Mouse (Mus musculus): Measurements from ENCODE around the gene Ctnnd2. TPM values are rescaled to one million over a fixed set of nuclear protein-coding genes. Genes with fewer than 3 reads are reported as not detected.

The Ctnnd2 gene
- total RNA-seq, 2 experiments from 2014 or later = 223 to 229 TPM

DNA sequence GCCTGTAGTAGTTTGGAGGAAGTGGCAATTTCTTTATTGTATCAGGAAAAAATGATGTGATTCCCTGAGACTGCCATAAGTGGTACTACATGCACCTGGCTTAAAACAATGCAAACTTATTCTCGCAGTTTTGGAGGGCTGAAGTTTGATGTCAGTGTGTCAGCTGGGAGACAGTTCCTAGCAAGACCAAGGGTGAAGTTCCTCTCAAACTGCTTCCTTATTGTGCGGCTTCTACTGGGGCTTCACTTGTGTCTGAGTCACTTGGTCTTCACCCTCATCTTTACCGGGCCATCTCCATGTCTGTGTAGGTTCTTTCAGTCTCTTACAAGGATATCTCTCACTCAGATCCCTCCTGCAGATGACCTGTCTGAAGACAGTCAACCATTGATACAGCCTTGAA, 444.5 kb downstream of the Ctnnd2 start:
- no peak for TF ChIP-seq CTCF (conservative IDR thresholded peaks at IDR 0.05)
- no peak for DNase-seq (ENCODE audit: low spot score in 2 of 2)
- Histone ChIP-seq H3K27ac (no peak overlapping the region), H3K4me3 (no peak overlapping the region)

DNA sequence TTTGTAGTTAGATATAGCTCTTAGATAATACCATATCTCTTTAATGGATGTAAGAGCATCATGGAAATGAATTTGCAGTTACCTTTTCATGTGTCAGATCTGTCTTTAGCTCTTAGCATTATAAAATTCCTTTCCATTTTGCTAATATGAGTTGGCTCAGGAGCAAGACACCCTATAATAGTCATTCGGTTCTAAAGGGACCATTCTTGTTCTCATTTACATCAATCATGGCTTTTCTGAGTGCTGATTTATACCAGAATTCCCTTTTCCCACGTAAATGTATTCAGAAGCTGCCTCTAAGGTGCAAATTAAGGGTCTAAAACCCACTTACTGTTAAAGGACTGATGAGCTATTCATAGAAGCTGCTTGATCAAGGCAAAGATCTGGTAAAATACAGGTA, 445.5 kb downstream of the Ctnnd2 start:
- TF ChIP-seq CTCF (conservative IDR thresholded peaks at IDR 0.05) = no peak
- Histone ChIP-seq H3K27ac (no peak overlapping the region), H3K4me3 (no peak overlapping the region)
- DNase-seq (ENCODE audit: low spot score in 2 of 2) = no peak

DNA sequence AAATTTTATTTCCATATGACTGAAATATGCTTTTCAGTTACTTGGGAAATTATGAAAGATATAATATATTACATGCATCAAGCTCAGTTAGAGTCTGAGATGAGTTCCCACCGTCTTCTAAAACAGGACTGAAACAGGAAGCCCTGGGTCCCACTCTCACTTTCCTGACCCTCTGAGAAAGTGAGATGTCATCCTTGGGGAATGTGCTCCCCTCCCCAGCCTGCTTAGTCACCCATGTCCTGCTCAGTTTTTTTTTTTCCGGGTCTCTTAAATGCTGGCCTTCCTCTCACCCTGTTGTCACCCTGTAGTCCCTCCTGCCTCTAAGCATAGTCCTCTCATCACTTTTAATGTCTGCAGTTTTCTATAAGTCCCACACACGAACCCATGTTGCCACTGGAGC, 456.1 kb downstream of the Ctnnd2 start:
- Histone ChIP-seq H3K4me3 (no peak overlapping the region), H3K27ac (no peak overlapping the region)
- no peak for DNase-seq (ENCODE audit: low spot score in 2 of 2)
- TF ChIP-seq CTCF (conservative IDR thresholded peaks at IDR 0.05) = no peak

DNA sequence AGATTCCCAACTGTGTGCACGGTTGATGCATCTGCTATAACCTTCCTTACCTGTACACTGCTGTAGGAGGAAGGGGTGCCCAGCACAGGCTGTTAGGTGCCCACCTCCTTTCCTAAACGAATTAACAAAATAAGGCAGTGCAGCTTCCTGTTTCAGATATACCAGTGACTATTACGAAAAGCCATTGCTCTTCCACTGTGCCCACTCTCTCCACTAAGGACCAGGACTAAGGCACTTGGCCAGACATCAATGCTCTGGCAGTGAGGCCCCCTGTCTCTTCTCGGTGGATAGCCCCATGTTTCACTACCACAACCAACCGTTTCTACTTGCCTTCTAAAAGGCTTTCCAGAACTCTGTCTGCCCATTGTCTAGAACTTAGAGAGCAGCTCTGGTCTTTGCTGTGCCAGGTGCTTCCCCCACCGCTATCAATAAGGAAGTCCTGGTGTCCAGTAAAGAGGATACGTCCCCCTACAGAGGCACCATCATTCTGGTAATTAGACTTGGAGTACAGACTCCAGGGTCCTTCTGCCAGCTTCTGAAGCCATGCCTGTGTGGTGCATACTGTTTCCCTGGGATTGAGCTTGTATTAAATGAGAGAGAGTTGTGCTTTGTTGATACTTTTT, 459.8 kb downstream of the Ctnnd2 start:
- no peak overlapping the region for H3K4me3 ChIP-seq
- TF ChIP-seq CTCF (conservative IDR thresholded peaks at IDR 0.05) = no peak
- no peak overlapping the region for H3K27ac ChIP-seq
- no peak for DNase-seq (ENCODE audit: low spot score in 2 of 2)

DNA sequence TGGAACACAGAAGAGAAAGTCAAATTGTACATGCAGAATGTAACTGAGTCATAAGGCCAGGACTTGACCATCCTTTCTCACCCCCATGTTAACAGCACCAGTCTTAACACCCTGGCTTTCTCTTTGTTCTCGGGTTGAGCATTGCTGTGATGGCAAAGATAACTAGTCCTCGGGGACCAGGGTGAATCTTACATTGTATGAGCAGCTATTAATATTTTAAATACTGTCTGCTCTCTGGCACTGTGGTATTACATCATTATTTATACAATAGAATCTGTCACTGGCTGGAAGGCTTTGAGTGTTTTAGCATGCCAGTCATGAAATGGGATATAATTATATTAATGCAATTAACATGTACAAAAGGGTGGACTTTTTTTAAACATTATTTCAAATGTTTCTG, 461.5 kb downstream of the Ctnnd2 start:
- no peak for TF ChIP-seq CTCF (conservative IDR thresholded peaks at IDR 0.05)
- Histone ChIP-seq H3K27ac (no peak overlapping the region), H3K4me3 (no peak overlapping the region)
- no peak for DNase-seq (ENCODE audit: low spot score in 2 of 2)

DNA sequence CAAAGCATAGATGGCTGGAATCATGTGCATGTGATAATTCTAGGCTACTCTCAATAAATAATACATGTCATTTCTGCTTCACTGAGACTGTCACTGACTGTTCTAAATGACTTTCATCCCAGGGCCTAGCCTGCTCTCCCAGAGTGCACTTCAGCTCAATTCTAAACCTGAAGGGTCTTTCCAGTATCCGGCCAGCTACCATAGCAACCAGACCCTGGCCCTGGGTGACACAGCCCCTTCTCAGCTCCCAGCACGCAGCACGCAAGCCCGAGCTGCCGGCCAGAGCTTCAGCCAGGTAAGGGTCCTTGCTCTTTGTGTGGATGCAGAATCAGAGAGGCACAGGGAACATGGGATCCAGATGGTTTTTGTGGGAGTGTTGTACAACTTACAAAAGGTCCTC, 462.1 kb downstream of the Ctnnd2 start:
- no peak for TF ChIP-seq CTCF (conservative IDR thresholded peaks at IDR 0.05)
- H3K27ac ChIP-seq = no peak overlapping the region
- no peak overlapping the region for H3K4me3 ChIP-seq
- DNase-seq (ENCODE audit: low spot score in 2 of 2) = no peak

DNA sequence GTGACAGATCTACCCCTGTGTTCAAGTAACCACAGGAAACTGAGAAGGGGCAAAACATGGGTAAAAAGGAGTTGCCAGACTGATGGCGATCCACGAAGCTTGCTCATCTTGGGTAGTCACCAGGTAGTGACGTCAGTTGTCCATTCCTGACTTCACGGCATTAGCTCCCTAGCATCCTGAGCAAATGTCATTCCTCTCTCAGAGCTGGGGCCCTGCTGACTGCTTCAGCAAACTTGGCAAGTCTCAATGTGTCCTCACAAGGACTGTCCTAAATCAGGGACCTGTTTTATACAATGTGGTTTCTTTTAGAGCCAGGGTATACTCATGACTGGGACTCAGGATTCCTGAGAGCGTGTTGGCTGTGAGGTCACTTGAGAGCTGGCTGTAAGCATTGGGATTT, 468.3 kb downstream of the Ctnnd2 start:
- TF ChIP-seq CTCF (conservative IDR thresholded peaks at IDR 0.05) = no peak
- no peak for DNase-seq (ENCODE audit: low spot score in 2 of 2)
- Histone ChIP-seq H3K4me3 (no peak overlapping the region), H3K27ac (no peak overlapping the region)

DNA sequence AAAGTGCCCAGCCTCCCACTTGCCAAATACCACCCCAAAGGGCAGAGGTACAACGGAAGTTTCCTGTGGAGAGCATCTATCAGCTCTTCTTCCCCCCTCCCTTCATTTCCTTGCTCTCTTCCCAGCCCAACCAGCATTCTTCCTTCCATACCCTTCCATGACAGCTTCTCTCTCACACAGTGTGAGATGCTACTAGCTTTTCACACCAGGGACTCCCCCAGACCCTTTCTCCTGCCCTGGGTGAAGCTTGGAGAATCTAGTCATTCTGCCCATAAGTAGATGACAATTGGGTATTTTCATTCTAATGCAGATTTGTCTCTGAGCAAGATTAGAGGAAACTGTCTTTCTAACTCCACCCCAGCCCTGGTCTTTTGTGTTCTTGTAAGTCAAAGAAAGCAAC, 473.3 kb downstream of the Ctnnd2 start:
- DNase-seq (ENCODE audit: low spot score in 2 of 2) = no peak
- peak overlapping the region; percentile 5; the same call in 1 of the 2 replicates for H3K27ac ChIP-seq
- no peak for TF ChIP-seq CTCF (conservative IDR thresholded peaks at IDR 0.05)
- no peak overlapping the region for H3K4me3 ChIP-seq

DNA sequence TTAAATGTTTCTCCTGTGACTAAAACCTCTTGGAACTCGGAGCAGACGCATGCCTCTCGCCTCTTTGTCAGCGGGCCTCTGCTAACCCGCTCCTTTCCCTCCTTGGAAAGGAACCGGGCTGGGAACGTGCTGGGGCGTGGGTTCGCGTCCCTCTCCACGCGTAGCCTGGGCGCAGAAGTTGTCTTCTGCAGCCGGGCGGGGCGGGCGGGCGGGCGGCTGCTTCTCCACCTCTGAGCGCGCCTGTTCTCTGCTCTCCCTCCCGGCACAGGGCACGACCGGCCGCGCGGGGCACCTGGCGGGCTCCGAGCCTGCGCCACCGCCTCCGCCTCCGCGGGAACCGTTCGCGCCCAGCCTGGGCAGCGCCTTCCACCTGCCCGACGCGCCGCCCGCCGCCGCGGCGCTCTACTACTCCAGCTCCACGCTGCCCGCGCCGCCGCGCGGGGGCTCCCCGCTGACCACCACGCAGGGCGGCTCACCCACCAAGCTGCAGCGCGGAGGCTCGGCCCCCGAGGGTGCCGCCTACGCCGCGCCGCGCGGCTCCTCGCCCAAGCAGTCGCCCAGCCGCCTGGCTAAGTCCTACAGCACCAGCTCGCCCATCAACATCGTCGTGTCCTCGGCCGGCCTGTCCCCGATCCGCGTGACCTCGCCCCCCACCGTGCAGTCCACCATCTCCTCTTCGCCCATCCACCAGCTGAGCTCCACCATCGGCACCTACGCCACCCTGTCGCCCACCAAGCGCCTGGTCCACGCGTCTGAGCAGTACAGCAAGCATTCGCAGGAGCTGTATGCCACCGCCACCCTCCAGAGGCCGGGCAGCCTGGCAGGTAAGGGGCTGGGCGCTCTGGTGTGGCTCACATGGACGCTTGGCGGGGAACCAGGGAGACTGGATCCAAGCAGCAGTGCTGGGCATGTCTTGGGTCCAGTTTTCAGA, 474.4 kb downstream of the Ctnnd2 start:
- TF ChIP-seq CTCF (conservative IDR thresholded peaks at IDR 0.05) = 0 out of 2 replicates have a peak, but pooled peaks have one; percentile 5
- H3K27ac ChIP-seq = peak overlapping the region; percentile 85
- peak in 1 of 2 experiments; percentile 17 for DNase-seq (ENCODE audit: low spot score in 2 of 2)
- peak overlapping the region; percentile 60 for H3K4me3 ChIP-seq

DNA sequence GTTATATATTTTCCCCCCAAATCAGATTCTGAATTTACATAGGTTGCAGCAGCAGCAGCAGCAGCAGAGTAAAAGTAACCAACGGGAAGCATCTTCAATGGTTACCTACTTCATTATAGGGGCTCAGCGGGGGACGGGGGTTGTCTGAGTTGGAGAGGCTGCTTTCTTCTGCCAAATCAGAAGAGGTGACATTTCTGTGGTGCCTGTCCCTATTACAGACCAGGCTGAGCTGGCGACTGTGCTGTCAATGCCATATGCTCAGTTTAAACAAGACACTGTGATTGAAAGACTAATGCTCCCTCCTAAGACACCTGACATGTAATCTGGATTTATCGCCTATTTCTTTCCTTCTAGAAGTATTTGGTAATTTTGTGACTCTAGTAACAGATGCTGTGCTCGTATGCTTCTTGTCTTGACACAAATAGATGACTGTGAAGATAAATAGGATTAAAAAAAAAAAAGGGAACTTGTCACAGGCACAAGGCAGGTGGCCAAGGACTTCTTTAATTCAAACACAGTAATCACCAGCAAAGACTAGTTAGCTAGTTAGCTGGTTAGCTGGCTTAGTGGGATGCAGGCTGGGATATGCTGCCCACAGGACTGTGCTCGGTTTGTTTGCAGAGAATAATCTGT, 475.4 kb downstream of the Ctnnd2 start:
- no peak for TF ChIP-seq CTCF (conservative IDR thresholded peaks at IDR 0.05)
- Histone ChIP-seq H3K4me3 (peak overlapping the region; percentile 60), H3K27ac (peak overlapping the region; percentile 85)
- DNase-seq (ENCODE audit: low spot score in 2 of 2) = peak in 1 of 2 experiments; percentile 24

DNA sequence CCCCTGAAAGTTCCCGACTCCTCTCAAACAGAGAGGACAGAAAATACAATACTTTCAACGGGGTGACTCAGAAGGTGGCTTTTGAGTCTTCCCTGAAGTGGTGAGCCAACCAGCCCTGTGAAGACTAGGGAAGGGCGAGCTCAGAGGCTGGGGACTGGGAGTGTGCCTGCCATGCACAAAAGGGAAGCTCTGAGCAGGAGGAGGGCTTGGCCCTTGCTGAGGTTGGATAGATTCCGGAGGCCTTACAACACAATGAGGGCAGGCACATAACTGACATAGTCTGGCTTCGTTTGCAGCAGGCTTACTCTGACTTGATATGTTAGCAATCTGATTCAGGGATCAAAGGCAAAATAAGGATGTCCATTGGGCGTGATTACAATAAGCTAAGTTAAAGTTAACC, 477.6 kb downstream of the Ctnnd2 start:
- Histone ChIP-seq H3K4me3 (no peak overlapping the region), H3K27ac (peak overlapping the region; percentile 68)
- DNase-seq (ENCODE audit: low spot score in 2 of 2) = no peak
- TF ChIP-seq CTCF (conservative IDR thresholded peaks at IDR 0.05) = no peak

DNA sequence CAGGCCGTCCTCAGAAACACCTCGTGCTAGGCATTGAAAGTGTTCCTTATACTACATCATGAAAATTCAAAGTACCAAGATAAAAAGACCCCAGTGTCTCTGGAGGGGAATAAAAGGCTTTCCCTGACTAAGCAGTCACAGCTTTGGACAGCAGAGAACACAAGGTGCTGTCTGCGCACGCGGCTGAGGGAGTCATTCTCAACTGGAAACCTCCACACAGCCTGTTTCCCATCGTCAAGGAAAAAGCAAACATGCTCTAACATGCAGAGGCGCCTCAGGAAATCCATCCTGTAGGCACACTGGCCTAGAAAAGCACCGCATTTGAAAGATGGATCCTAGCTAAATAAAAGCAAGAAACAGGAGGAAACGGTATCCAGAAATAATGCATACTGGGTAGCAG, 483.0 kb downstream of the Ctnnd2 start:
- DNase-seq (ENCODE audit: low spot score in 2 of 2) = no peak
- TF ChIP-seq CTCF (conservative IDR thresholded peaks at IDR 0.05) = no peak
- Histone ChIP-seq H3K4me3 (no peak overlapping the region), H3K27ac (peak overlapping the region; percentile 6; the same call in 1 of the 2 replicates)

DNA sequence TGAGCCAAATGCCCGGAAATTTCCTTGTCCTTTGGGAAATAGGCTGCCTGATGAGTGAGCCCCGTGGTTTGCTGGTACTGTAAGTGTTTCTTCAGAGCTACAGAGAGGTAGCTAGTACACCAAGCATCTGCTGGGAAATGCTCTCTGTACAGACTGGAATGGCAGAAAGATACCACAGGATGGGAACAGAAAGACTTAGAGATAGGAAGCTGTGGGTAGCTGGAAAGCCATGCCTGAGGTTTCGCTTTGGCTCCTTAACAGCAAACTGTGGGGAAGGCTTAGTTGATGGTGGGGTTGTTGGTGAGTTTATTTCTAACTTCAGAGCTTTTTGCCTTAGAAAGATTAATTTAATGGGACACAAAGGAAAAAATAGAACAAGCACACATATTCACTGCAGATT, 485.2 kb downstream of the Ctnnd2 start:
- H3K4me3 ChIP-seq = no peak overlapping the region
- no peak for DNase-seq (ENCODE audit: low spot score in 2 of 2)
- TF ChIP-seq CTCF (conservative IDR thresholded peaks at IDR 0.05) = no peak
- no peak overlapping the region for H3K27ac ChIP-seq
